Mouse (Mus musculus) urinary bladder, postnatal 0 days (tissue): Measurements from ENCODE around the gene Olfr632. TPM values are rescaled to one million over a fixed set of nuclear protein-coding genes. Genes with fewer than 3 reads are reported as not detected.

Source experiments
- polyA plus RNA-seq: library from polyadenylated mRNA; unstranded; fragments of >200 nt; fragmentation: Nextera tagmentation; extraction: Ambion mirVana; gene quantifications from 2 replicates; pipeline ENCODE4 v1.2.1, GENCODE M21; 2015

Gene Olfr632
- polyA plus RNA-seq: not detected in 2 replicates

GRCm38 (mm10) chr7:103934264-103934663, at the start of gene Olfr632:
Olfr632 (plus strand) TSS chr7:103934347.

GRCm38 (mm10) chr7:103886152-103886551, 48.0 kb upstream of the Olfr632 start, which contains the start of gene Olfr66:
Olfr66 (minus strand) TSS chr7:103886252.

GRCm38 (mm10) chr7:103894385-103894784, 39.8 kb upstream of the Olfr632 start, which contains the start of gene Olfr64:
Olfr64 (minus strand) TSS chr7:103894485.

GRCm38 (mm10) chr7:103903187-103903586, 31.0 kb upstream of the Olfr632 start, which contains the start of gene Olfr65:
Olfr65 (plus strand) TSS chr7:103903487.

GRCm38 (mm10) chr7:103928525-103928924, 5.6 kb upstream of the Olfr632 start, which contains the start of gene Olfr631:
Olfr631 (plus strand) TSS chr7:103928825.

GRCm38 (mm10) chr7:103944137-103944536, 10.0 kb downstream of the Olfr632 start, which contains the start of gene Olfr633:
Olfr633 (plus strand) TSS chr7:103944437.

GRCm38 (mm10) chr7:103970852-103971251, 36.7 kb downstream of the Olfr632 start, which contains the start of gene Olfr635:
Olfr635 (plus strand) TSS chr7:103971152.

Other genes with a start within 250 kb of the Olfr632 start
- gene Olfr243, start 219.7 kb upstream of the Olfr632 start, polyA plus RNA-seq: not detected in 2 replicates
- gene Olfr628, start 204.0 kb upstream of the Olfr632 start, polyA plus RNA-seq: not detected in 2 replicates
- gene Olfr629, start 189.4 kb upstream of the Olfr632 start, polyA plus RNA-seq: not detected in 2 replicates
- gene Olfr630, start 177.0 kb upstream of the Olfr632 start, polyA plus RNA-seq: not detected in 2 replicates
- not detected in 2 replicates for gene Olfr69, start 162.8 kb upstream of the Olfr632 start, polyA plus RNA-seq
- gene Olfr68, start 154.6 kb upstream of the Olfr632 start, polyA plus RNA-seq: not detected in 2 replicates
- gene Olfr67, start 142.5 kb upstream of the Olfr632 start, polyA plus RNA-seq: not detected in 2 replicates
- 1,351 and 3,387 TPM in 2 replicates for gene Hbb-bt, start 120.4 kb upstream of the Olfr632 start, polyA plus RNA-seq
- gene Hbb-bs, start 106.3 kb upstream of the Olfr632 start, polyA plus RNA-seq: 8,698 and 21,253 TPM in 2 replicates
- gene Hbb-bh2, start 93.8 kb upstream of the Olfr632 start, polyA plus RNA-seq: not detected in 2 replicates
- not detected in 2 replicates for gene Hbb-bh1, start 91.2 kb upstream of the Olfr632 start, polyA plus RNA-seq
- gene Hbb-y, start 81.1 kb upstream of the Olfr632 start, polyA plus RNA-seq: 0.78 and 3.6 TPM in 2 replicates
- gene Olfr66, start 48.1 kb upstream of the Olfr632 start, polyA plus RNA-seq: not detected in 2 replicates
- not detected in 2 replicates for gene Olfr64, start 39.9 kb upstream of the Olfr632 start, polyA plus RNA-seq
- gene Olfr65, start 30.9 kb upstream of the Olfr632 start, polyA plus RNA-seq: not detected in 2 replicates
- gene Olfr631, start 5.5 kb upstream of the Olfr632 start, polyA plus RNA-seq: not detected in 2 replicates
- not detected in 2 replicates for gene Olfr633, start 10.1 kb downstream of the Olfr632 start, polyA plus RNA-seq
- not detected in 2 replicates for gene Olfr635, start 36.8 kb downstream of the Olfr632 start, polyA plus RNA-seq
- not detected in 2 replicates for gene Olfr638, start 64.4 kb downstream of the Olfr632 start, polyA plus RNA-seq
- gene Olfr639, start 83.0 kb downstream of the Olfr632 start, polyA plus RNA-seq: not detected in 2 replicates
- gene Olfr640, start 91.2 kb downstream of the Olfr632 start, polyA plus RNA-seq: not detected in 2 replicates
- gene Olfr641, start 101.1 kb downstream of the Olfr632 start, polyA plus RNA-seq: not detected in 2 replicates
- gene Olfr642, start 118.3 kb downstream of the Olfr632 start, polyA plus RNA-seq: not detected in 2 replicates
- gene 4930516K23Rik, start 127.1 kb downstream of the Olfr632 start, polyA plus RNA-seq: not detected in 2 replicates
- not detected in 2 replicates for gene Olfr644, start 137.5 kb downstream of the Olfr632 start, polyA plus RNA-seq
- not detected in 2 replicates for gene Olfr645, start 151.1 kb downstream of the Olfr632 start, polyA plus RNA-seq
- not detected in 2 replicates for gene Olfr646, start 170.5 kb downstream of the Olfr632 start, polyA plus RNA-seq
- gene Ubqln5, start 195.5 kb downstream of the Olfr632 start, polyA plus RNA-seq: not detected in 2 replicates
- not detected in 2 replicates for gene Olfr643, start 203.1 kb downstream of the Olfr632 start, polyA plus RNA-seq
- not detected in 2 replicates for gene Ubqln3, start 208.9 kb downstream of the Olfr632 start, polyA plus RNA-seq
- gene Ubqlnl, start 216.2 kb downstream of the Olfr632 start, polyA plus RNA-seq: not detected in 2 replicates
- not detected in 2 replicates for gene Olfm5, start 230.5 kb downstream of the Olfr632 start, polyA plus RNA-seq
- 0.05 and 0.07 TPM in 2 replicates for gene Olfr648, start 249.0 kb downstream of the Olfr632 start, polyA plus RNA-seq